Mouse (Mus musculus): ENCODE measurements around the gene Nutf2. TPM values are rescaled to one million over a fixed set of nuclear protein-coding genes. Genes with fewer than 3 reads are reported as not detected.
"Not testable (repeated sequence)": the region's sequence is repeated elsewhere in the genome, so short reads cannot be mapped to it uniquely, and the experiment has no call there.

Gene Nutf2
- polyA plus RNA-seq, 1 experiment from 2014 or later: 262 TPM

DNA sequence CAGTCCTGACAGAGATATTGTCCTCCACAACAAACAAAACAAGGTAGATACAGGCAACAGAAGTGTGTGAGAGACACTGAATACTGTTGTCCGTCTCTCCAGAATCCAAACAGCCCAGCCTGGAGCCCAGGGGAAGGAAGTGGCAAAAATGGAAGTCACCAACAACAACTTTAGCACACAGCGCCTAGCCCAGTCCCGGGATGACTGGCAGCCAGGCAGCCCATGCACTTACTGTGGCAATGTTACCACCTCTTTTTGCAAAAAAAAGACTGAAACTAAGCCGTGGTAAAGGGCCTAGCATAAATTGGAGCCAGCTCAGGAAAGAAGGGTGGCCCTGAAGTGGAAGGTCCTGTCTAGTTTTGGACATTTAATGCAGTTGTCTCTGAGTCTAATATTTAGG lies 34.0 kb upstream of the Nutf2 start:
- peak overlapping the region; percentile 78 for H3K4me2 ChIP-seq (ENCODE audit: low read depth, low read length)
- WGBS: 10% methylated on average over 4 of the region's 4 CpGs
- no peak for ATAC-seq (replicated peaks; ENCODE audit: insufficient number of reproducible peaks, low FRiP score, low TSS enrichment, low read depth)
- no peaks in the 10 kb centered on the region for H3K9me3 ChIP-seq (replicated peaks; ENCODE audit: control insufficient read depth, low read length)
- H3K27me3 ChIP-seq (ENCODE audit: control insufficient read depth, insufficient read depth, low read length): no peaks in the 10 kb centered on the region
- H3K36me3 ChIP-seq (replicated peaks; ENCODE audit: control insufficient read depth, insufficient read depth, low read depth, low read length): peaks cover 3% of the 10 kb centered on the region
- H3K9ac ChIP-seq (replicated peaks; ENCODE audit: low read length): peak overlapping the region; percentile 85
- H3K27ac ChIP-seq (replicated peaks; ENCODE audit: low read depth, low read length): no peak overlapping the region
- DNase-seq (ENCODE audit: low spot score): no peak
- H3K4me3 ChIP-seq (ENCODE audit: low read depth, low read length): peak overlapping the region; percentile 86
- no peaks in the 10 kb centered on the region for H3K4me1 ChIP-seq (ENCODE audit: control insufficient read depth, insufficient read depth, low read length)

DNA sequence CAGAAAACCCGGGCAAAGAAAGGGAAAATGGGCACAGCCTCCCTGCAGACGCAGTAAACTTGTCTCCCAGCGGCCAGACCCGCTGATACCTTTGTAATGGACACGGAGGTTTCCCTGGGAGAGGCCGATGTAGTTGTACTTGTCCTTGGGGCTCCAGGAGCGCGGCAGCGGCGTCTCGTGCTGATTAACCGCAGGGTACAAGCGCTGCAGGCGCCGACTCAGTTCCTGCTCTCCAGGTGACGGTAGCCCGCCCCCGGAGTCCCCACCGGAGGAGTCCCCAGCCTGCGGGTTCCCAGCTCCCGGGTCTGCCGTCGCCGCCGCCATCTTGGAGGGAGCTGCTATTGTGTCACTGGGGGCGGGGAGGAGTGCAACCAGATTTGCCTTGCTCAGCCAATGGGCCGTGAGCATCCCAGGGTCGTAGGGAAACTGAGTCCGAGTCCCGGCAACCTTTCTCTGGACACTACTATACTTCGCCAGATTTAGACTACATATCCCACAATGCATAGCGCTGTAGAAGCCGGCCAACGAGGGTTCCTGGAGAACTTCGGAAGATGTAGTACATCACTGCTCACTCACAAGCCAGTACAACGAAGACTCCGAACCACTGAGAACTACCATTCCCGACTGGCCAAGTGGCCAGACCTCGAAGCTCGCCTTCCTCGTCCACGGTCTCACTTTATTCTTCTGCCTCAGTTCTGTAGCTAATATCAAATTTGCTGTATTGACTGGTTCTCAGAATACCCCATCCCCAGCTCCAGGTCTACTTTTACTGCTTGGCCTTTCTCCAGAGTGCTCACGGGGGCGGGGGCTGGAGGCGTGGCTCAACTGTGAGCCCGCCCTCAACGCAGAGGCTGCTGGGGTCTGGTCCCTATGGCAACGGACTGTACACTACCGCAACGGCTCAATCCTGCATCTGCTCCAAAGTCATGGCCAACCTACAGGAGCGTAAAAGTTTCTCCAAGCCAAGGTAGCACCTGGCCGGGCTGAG lies 33.2 kb upstream of the Nutf2 start, which contains the start of the genes Ranbp10 and Tsnaxip1:
Gene Ranbp10 (minus strand): TSS at position 490 of the 988 bp plus-strand sequence.
Gene Tsnaxip1 (plus strand): TSS at position 871 of the 988 bp plus-strand sequence.
- H3K4me3 ChIP-seq (ENCODE audit: low read depth, low read length): peak within 1 kb of the TSS; percentile 86

DNA sequence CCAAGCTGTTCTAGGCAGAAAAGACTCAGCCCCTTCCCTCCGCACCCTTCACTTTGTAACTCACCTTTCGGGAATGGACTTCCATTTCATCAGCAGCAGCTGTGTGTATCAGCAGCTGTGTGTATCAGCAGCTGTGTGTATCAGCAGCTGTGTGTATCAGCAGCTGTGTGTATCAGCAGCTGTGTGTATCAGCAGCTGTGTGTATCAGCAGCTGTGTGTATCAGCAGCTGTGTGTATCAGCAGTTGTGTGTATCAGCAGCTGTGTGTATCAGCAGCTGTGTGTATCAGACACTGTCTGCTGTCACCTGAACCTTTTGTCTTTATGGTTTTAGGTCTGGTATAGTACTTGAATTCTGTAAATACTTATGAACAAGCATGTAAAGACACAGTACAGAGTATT lies 26.6 kb upstream of the Nutf2 start:
- DNase-seq (ENCODE audit: low spot score); H3K9ac ChIP-seq (replicated peaks; ENCODE audit: low read length); H3K9me3 ChIP-seq (replicated peaks; ENCODE audit: control insufficient read depth, low read length); ATAC-seq (replicated peaks; ENCODE audit: insufficient number of reproducible peaks, low FRiP score, low TSS enrichment, low read depth); H3K27me3 ChIP-seq (ENCODE audit: control insufficient read depth, insufficient read depth, low read length); H3K4me2 ChIP-seq (ENCODE audit: low read depth, low read length); H3K36me3 ChIP-seq (replicated peaks; ENCODE audit: control insufficient read depth, insufficient read depth, low read depth, low read length); H3K4me3 ChIP-seq (ENCODE audit: low read depth, low read length); H3K4me1 ChIP-seq (ENCODE audit: control insufficient read depth, insufficient read depth, low read length); H3K27ac ChIP-seq (replicated peaks; ENCODE audit: low read depth, low read length): not testable (repeated sequence)
- 78% methylated on average over 2 of the region's 2 CpGs for WGBS

More for the DNA sequence above, 33.2 kb upstream of the Nutf2 start, which contains the start of the genes Ranbp10 and Tsnaxip1:
- H3K36me3 ChIP-seq (replicated peaks; ENCODE audit: control insufficient read depth, insufficient read depth, low read depth, low read length): peaks cover 2% of the 10 kb centered on the region
- H3K9me3 ChIP-seq (replicated peaks; ENCODE audit: control insufficient read depth, low read length): no peaks in the 10 kb centered on the region
- ATAC-seq (replicated peaks; ENCODE audit: insufficient number of reproducible peaks, low FRiP score, low TSS enrichment, low read depth): peak; percentile 99
- no peaks in the 10 kb centered on the region for H3K27me3 ChIP-seq (ENCODE audit: control insufficient read depth, insufficient read depth, low read length)
- H3K4me1 ChIP-seq (ENCODE audit: control insufficient read depth, insufficient read depth, low read length): no peaks in the 10 kb centered on the region
- H3K27ac ChIP-seq (replicated peaks; ENCODE audit: low read depth, low read length): 0 out of 2 replicates have a peak within 1 kb of the TSS, but pooled peaks have one; percentile 36
- peak within 1 kb of the TSS; percentile 85 for H3K9ac ChIP-seq (replicated peaks; ENCODE audit: low read length)
- under 1% methylated on average over 52 of the region's 52 CpGs for WGBS
- peak; percentile 99 for DNase-seq (ENCODE audit: low spot score)
- peak within 1 kb of the TSS; percentile 78 for H3K4me2 ChIP-seq (ENCODE audit: low read depth, low read length)

DNA sequence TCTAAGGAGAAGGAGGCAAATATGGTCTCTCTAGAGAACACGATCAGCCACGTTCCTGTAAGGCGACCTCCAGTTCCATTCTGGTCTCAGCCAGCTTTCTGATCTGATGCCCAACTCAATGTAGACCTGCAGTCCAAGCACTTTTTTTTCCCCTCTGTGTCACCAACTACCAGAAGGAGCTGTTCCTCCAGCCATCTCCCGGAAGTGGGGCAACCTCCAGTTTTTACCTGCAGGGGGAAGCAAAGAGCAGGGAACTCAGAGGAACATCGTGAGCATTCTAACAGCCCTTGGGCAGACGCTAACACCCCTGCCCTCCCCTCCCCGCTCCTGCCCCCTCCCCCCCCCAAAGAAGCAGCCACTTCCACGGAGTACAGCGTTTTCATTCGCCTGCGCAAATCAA lies 25.1 kb upstream of the Nutf2 start:
- Histone ChIP-seq H3K27me3 (ENCODE audit: control insufficient read depth, insufficient read depth, low read length) (no peaks in the 10 kb centered on the region), H3K9ac (replicated peaks; ENCODE audit: low read length) (no peak overlapping the region), H3K4me2 (ENCODE audit: low read depth, low read length) (no peak overlapping the region), H3K9me3 (replicated peaks; ENCODE audit: control insufficient read depth, low read length) (no peaks in the 10 kb centered on the region), H3K4me1 (ENCODE audit: control insufficient read depth, insufficient read depth, low read length) (no peaks in the 10 kb centered on the region), H3K4me3 (ENCODE audit: low read depth, low read length) (no peak overlapping the region), H3K36me3 (replicated peaks; ENCODE audit: control insufficient read depth, insufficient read depth, low read depth, low read length) (no peaks in the 10 kb centered on the region), H3K27ac (replicated peaks; ENCODE audit: low read depth, low read length) (no peak overlapping the region)
- ATAC-seq (replicated peaks; ENCODE audit: insufficient number of reproducible peaks, low FRiP score, low TSS enrichment, low read depth): no peak
- DNase-seq (ENCODE audit: low spot score): peak; percentile 61
- 26% methylated on average over 11 of the region's 11 CpGs for WGBS

DNA sequence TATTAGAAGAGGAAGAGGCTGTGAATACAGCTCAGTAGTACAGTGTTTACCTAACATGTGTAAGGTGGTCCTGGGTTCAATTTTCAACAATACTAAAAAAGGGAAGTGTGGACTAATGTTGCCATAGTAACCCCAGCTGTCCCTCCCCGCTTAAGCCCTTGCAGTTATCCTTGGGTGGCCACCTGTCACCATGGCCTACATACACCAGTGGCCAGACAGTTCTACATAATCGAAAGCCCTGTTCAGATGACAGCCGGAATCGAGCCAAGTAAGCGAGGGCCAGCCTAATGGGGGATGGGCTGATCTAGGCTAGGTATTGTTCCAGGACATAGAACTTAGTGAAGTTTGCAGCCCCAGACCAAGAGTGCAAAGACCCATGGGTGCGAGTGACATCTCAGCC lies 23.4 kb upstream of the Nutf2 start:
- Histone ChIP-seq H3K4me1 (ENCODE audit: control insufficient read depth, insufficient read depth, low read length) (no peaks in the 10 kb centered on the region), H3K9ac (replicated peaks; ENCODE audit: low read length) (no peak overlapping the region), H3K4me2 (ENCODE audit: low read depth, low read length) (no peak overlapping the region), H3K4me3 (ENCODE audit: low read depth, low read length) (no peak overlapping the region), H3K27me3 (ENCODE audit: control insufficient read depth, insufficient read depth, low read length) (no peaks in the 10 kb centered on the region), H3K9me3 (replicated peaks; ENCODE audit: control insufficient read depth, low read length) (no peaks in the 10 kb centered on the region), H3K36me3 (replicated peaks; ENCODE audit: control insufficient read depth, insufficient read depth, low read depth, low read length) (no peaks in the 10 kb centered on the region; the same call in 1 of the 2 replicates), H3K27ac (replicated peaks; ENCODE audit: low read depth, low read length) (no peak overlapping the region)
- 81% methylated on average over 6 of the region's 6 CpGs for WGBS
- no peak for DNase-seq (ENCODE audit: low spot score)
- ATAC-seq (replicated peaks; ENCODE audit: insufficient number of reproducible peaks, low FRiP score, low TSS enrichment, low read depth): no peak

DNA sequence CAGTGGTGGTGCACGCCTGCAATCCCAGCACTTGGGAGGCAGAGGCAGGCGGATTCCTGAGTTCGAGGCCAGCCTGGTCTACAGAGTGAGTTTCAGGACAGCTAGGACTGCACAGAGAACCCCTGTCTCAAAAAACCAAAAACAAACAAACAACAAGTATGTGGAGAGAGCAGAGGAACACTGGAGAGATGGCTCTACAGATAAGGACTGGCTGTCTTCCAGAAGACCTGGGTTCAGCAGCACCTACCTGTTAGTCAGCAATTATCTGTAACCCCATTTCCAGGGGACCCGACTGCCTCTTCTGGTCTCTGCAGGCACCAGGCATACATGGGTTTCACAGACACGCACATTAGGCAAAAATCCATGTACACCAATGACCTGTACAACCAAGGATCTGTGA lies 21.2 kb upstream of the Nutf2 start:
- no peak for DNase-seq (ENCODE audit: low spot score)
- WGBS: 91% methylated on average over 5 of the region's 5 CpGs
- no peak overlapping the region for H3K27ac ChIP-seq (replicated peaks; ENCODE audit: low read depth, low read length)
- ATAC-seq (replicated peaks; ENCODE audit: insufficient number of reproducible peaks, low FRiP score, low TSS enrichment, low read depth): no peak
- no peak overlapping the region for H3K4me3 ChIP-seq (ENCODE audit: low read depth, low read length)
- no peaks in the 10 kb centered on the region for H3K27me3 ChIP-seq (ENCODE audit: control insufficient read depth, insufficient read depth, low read length)
- no peak overlapping the region for H3K9ac ChIP-seq (replicated peaks; ENCODE audit: low read length)
- peaks cover 7% of the 10 kb centered on the region for H3K36me3 ChIP-seq (replicated peaks; ENCODE audit: control insufficient read depth, insufficient read depth, low read depth, low read length)
- H3K4me1 ChIP-seq (ENCODE audit: control insufficient read depth, insufficient read depth, low read length): no peaks in the 10 kb centered on the region
- H3K4me2 ChIP-seq (ENCODE audit: low read depth, low read length): no peak overlapping the region
- H3K9me3 ChIP-seq (replicated peaks; ENCODE audit: control insufficient read depth, low read length): no peaks in the 10 kb centered on the region

DNA sequence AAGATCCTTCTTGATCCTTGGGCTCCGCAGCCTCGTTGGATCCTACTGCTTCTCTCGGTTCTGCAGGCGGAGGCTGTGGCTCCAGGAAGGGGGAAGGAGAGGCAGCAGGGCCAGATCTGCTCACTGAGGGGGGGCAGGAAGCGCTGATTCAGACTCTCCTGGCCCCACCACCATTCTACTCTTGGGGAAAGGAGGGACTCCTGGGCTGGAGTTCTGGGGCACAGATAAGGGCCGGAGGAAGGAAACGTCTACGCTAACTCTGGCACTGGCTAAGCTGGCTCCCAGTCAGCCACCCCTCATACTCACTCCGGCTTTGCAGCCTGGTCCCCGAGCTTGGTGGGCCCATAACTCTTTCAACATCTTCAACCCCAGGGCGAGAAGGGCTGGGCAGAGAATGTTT lies 13.7 kb upstream of the Nutf2 start:
- H3K9me3 ChIP-seq (replicated peaks; ENCODE audit: control insufficient read depth, low read length): no peaks in the 10 kb centered on the region
- no peak overlapping the region for H3K4me2 ChIP-seq (ENCODE audit: low read depth, low read length)
- no peak overlapping the region for H3K9ac ChIP-seq (replicated peaks; ENCODE audit: low read length)
- peaks cover 2% of the 10 kb centered on the region; the same call in 1 of the 2 replicates for H3K4me1 ChIP-seq (ENCODE audit: control insufficient read depth, insufficient read depth, low read length)
- H3K27me3 ChIP-seq (ENCODE audit: control insufficient read depth, insufficient read depth, low read length): no peaks in the 10 kb centered on the region
- WGBS: 94% methylated on average over 11 of the region's 11 CpGs
- ATAC-seq (replicated peaks; ENCODE audit: insufficient number of reproducible peaks, low FRiP score, low TSS enrichment, low read depth) (no peak), DNase-seq (ENCODE audit: low spot score) (no peak)
- H3K36me3 ChIP-seq (replicated peaks; ENCODE audit: control insufficient read depth, insufficient read depth, low read depth, low read length): peaks cover 27% of the 10 kb centered on the region
- H3K27ac ChIP-seq (replicated peaks; ENCODE audit: low read depth, low read length): no peak overlapping the region
- no peak overlapping the region for H3K4me3 ChIP-seq (ENCODE audit: low read depth, low read length)

DNA sequence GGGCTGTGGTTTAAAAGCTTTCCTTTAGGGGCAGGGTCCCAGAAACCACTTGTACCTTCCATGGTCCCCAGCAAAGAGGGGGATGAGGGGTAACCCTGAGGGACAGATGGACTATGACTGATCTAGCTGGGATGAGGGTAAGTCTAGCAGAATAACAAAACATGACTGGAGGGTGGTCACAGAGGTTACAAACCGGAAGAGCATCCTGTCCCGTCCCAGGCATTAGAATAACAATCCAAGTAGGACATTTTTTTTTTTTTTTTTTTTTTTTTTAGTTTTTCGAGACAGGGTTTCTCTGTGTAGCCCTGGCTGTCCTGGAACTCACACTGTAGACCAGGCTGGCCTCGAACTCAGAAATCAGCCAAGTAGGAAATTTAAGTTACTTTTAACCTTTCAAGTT lies 10.4 kb upstream of the Nutf2 start:
- no peak for ATAC-seq (replicated peaks; ENCODE audit: insufficient number of reproducible peaks, low FRiP score, low TSS enrichment, low read depth)
- Histone ChIP-seq H3K9me3 (replicated peaks; ENCODE audit: control insufficient read depth, low read length) (no peaks in the 10 kb centered on the region), H3K27me3 (ENCODE audit: control insufficient read depth, insufficient read depth, low read length) (no peaks in the 10 kb centered on the region), H3K27ac (replicated peaks; ENCODE audit: low read depth, low read length) (no peak overlapping the region), H3K36me3 (replicated peaks; ENCODE audit: control insufficient read depth, insufficient read depth, low read depth, low read length) (peaks cover 14% of the 10 kb centered on the region), H3K4me2 (ENCODE audit: low read depth, low read length) (no peak overlapping the region), H3K4me3 (ENCODE audit: low read depth, low read length) (no peak overlapping the region), H3K9ac (replicated peaks; ENCODE audit: low read length) (no peak overlapping the region), H3K4me1 (ENCODE audit: control insufficient read depth, insufficient read depth, low read length) (peaks cover 2% of the 10 kb centered on the region; the same call in 1 of the 2 replicates)
- DNase-seq (ENCODE audit: low spot score): no peak
- 84% methylated on average over 4 of the region's 4 CpGs for WGBS
